Mouse (Mus musculus) stomach, postnatal 0 days (tissue): ENCODE data around the gene Gpx4.

ENCODE experiments used
- CTCF ChIP-seq: IDR thresholded peaks from 2 replicates; pipeline ENCODE4 v1.5.1; 2016; ENCODE audit warnings: antibody characterized with exemption, low read depth, mild to moderate bottlenecking, moderate library complexity
- EP300 ChIP-seq: optimal IDR thresholded peaks from 2 replicates; pipeline ENCODE3; 2016; ENCODE audit warnings: antibody characterized with exemption

GRCm38 (mm10) chr10:80053259-80053780 is 6.4 kb downstream of the Gpx4 start:
- no peak for TF ChIP-seq CTCF
- no peak for TF ChIP-seq EP300
